Mouse (Mus musculus): ENCODE measurements at regions not wholly inside any gene's neighbourhood (a gene's known extent, or its start where the extent isn't known, plus 50 kb on each side); places are given as distances from the start of the nearest gene placed in this dataset.
A peak's percentile ranks its signal among the peaks of the same experiment; 100 is the strongest.
"Not testable (repeated sequence)": the region's sequence is repeated elsewhere in the genome, so short reads cannot be mapped to it uniquely, and the experiment has no call there.

DNA sequence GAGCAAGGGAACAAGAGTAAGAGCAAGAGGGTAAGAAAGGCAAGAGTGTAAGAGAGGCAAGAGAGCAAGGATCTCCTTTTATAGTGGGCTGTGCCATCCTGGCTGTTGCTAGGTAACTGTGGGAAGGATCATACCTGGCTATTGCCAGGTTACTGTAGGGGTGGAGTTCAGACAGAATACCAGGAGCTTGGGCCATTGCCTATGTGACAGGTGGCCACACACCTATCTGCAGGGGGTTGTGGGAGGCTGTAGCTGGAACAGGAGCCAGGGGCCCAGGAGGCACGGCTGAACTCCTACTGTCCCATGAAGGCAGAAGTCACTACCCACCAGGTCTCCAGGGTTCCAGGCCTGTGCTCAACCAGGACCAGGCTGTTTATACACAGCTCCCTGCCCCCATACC lies 1149.0 kb downstream of the 9330182O14Rik start:
- peak; percentile 43 for DNase-seq

DNA sequence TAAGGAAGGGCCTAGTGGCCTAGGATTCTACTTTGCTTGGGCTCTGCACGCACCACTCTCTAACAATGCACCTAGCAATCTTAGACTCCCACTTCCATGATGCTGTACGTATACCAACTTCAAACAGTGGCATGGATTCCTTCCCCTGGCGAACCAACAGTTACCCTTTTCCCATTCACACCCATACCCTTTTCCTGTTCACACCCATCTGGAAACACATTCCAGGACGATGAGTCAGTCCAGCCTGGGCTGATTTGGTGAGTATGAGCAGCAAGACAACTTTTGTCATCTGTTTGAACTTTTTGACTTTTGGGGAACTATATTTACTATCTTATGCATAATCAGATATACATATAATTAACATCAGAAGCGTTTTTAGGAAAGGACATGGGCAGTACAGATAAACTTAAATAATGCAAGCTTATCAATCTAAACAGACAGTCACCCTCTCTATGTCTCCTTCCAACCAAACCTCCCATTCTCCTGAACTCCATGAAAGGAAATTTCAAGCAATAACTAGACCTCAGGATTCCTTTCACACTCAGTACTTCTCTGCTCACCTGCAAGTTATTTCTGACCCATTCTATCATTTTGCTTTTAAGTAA lies 1152.7 kb downstream of the 9330182O14Rik start:
- no peak for DNase-seq

DNA sequence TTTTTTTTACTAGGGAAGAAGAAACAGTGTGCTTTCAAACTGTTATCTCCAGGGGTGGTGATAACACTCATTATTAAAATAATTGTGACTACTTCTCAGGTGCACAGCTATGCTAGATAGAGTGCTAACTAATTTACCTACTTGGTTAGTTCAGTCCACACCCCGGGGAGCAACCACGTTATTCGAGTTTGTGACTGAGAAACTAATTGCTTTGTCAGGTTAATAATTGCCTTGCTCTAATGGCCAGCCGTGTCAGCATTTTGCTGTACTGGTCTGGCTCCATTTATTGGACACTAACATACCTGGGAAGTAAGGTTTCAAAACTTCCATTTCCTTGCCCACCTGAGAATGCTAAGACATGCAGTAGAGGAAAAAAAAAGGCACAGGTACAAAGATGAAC lies 1163.3 kb downstream of the 9330182O14Rik start:
- no peak for DNase-seq

DNA sequence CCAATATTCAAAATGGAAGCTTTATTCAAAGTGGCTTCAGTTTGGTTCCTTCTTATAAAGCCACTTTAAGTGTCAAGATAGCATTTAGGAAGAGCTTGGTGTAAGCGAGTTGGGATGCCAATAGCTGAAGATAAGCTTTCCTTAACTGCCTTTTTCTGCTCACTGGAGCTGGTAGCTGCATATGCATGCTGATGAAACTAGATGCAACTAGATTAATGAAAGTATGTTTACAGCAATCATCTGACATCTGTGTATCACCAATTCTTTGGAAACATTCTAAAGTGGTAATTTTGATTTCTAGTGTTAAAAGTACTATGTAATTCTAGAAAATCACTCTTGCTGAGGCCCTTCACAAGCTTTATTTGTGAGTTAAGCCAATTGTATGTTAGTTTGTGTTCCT lies 1172.5 kb downstream of the 9330182O14Rik start:
- no peak for DNase-seq

DNA sequence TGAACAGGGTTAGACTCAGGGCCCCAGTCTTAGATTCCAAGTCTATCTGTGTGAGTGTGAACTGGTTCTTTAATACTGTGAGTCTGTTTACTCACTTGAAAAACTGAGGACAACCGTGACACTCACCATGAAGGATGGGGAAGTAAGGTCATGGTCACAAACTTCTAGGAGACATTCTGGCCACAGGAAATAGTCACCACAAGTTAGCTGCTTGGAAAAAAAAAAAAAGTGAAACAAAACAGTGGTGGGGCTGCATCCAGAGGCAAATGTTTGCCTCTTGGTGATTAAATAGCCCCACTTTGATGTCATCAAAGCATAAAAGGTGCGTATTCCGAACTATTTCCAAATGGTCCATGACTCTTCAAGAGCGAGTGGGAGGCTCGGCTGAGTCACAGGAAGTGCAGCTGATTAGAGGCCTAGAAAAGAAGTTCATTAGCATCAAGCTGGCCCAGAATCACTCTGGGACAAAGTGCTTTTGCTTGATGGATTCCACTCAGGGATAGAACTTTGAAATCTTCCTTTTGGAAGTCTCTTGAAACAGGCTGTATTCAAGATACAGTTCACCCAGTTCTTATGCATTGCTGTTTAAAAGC lies 1177.7 kb downstream of the 9330182O14Rik start:
- no peak for DNase-seq

DNA sequence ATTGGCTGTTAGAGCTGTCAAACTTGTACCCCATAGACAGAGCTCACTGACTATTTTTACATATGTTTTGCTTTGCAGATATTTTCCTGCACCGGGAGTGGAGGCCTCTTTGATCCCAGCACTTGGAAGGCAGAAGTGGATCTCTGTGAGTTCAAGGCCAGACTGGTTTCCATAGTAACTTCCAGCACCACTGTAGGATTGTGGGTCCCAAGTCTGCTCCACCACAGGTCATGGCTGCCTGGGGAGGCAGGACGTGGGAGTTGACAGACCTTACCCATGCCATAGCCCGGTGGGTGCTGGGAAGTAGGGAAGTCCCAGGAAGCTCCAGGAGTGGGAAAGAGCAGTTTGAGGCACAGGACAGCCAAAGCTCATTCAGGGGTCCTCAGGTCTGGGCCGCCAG lies 1180.8 kb downstream of the 9330182O14Rik start:
- no peak for DNase-seq

DNA sequence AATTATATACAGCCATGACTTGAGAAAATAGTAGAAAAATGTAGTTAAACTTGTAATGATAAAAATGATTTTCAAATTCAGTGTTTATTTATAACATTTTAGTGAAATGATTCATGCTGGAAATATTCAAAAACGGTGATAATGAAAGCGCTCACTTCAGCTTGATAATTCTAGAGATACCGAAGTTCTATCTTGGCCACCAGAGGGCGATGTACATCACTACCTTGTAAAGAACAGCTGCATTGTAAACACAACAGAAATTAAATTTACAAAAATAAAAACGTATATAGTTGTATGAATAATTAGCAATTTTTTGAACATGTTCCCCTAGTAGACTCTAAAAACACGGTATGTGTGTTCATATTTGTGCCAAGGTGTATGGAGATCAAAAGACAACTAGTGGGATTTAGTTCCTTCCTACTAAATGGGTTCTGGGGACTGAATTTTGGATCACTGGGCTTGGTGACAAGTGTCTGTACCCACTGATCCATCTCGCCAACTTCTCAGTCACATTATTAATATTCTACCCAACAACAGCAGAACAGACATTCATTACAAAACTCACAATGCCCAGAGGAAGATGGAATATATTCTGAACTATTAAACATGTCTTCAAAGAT lies 1191.6 kb downstream of the 9330182O14Rik start:
- peak; percentile 72 for DNase-seq

DNA sequence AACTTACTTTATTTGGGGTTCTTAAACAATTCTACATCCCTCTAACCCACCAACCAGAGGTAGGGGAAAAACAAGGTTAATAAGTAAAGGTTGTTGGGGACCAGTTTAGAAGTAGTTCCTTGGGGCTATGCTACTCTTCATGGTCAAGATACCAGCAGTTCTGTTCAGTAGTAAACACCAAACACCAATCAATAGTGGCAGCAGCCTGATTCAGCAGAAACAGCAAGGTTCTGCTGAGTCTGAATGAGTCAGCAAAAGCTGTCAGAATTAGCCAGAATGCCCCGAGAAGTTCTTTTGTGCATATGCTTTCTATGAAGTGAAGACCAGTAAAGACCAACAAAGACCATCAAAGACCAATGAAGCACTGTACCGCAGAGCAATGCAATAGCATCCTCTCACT lies 1195.1 kb downstream of the 9330182O14Rik start:
- DNase-seq, result no peak

DNA sequence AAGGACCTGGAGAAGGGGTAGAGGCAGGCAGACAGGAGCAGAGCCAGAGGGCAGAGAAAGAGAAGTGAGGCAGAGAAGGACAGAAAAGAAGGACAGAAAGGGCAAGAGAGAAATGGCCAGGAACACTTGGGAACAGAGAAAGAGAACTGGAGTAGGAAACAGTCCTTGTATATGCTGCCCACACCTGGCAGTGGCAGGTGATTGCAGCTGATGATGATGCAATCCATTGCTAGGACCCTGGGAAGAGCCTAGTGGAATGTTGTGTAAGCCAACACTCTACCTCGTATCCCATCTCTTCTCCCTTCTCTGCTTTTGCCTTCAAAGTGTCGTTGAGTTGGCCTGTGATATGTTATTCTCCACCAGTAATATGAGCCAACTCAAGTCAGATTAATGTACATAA lies 1195.9 kb downstream of the 9330182O14Rik start:
- DNase-seq, result no peak

DNA sequence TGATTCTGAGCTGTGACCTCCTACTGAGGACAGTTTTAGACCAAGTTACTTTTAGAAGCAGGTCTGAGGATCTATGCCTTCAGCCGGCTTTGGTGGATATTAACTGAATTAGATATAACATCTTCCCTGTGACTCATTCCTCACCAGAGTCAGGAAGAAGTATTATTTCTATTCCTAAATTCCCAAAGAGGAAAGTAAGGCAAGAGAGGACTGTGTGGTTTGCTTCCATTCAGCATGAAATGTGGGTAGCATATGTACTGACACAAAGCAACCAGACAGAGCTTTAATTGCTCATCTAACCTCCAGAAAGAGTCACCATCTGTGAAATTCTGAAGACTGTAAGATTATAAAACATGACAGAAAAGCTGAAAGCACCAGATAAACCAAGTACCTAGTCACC lies 1198.3 kb downstream of the 9330182O14Rik start:
- no peak for DNase-seq

DNA sequence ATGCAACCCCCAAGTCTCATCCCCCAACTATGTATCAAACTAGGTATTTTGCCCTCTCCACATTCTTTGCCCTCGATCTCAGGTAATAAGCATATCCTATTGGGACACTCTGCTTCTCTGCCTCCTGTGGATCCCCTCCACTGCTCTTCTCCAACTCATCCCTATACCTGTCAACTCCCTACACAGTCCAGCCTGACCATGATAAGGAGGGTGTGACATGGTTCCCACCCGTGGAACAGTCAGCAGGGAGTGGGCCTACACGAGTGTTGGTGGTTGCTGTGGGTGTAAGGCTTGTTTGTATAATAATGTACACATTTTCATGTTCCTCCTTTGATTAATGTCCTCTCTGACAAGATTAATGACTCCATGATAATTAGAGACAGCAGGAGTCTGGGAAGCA lies 1199.0 kb downstream of the 9330182O14Rik start:
- no peak for DNase-seq

DNA sequence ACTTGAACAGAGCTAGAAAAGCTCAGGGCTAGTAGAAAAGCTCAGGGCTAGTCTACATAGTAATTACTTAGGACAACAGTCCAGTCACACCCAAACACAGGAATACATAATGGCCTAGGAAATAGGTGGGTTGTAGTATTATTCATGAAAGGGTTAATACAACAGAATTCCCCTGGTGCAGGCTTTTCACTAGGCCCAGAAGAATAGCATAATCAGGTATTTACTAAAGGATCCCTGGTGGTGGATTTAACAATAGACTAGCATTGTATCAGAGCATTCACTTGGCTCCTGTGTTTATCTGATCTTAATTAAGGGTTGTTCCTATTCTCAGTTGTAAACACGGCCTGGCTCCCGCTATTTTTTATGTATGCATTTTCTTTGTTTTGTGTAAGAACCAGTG lies 1206.5 kb downstream of the 9330182O14Rik start:
- not testable (repeated sequence) for DNase-seq

DNA sequence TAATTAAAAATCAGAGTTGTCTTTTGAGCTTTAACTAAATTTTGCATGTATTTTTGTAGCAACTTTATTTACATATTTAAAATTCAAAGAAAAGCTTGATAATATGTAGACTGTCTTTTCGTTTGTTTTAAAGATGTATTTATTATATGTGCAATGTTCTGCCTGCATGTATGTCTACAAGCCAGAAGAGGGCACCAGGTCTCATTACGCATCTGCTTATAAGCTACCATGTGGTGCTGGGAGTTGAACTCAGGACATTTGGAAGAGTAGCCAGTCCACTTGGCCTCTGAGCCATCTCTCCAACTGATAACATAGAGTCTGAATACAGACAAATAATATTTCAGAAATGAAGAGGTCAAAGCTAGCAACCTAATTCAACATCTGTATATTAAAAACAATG lies 1211.4 kb downstream of the 9330182O14Rik start:
- no peak for DNase-seq

DNA sequence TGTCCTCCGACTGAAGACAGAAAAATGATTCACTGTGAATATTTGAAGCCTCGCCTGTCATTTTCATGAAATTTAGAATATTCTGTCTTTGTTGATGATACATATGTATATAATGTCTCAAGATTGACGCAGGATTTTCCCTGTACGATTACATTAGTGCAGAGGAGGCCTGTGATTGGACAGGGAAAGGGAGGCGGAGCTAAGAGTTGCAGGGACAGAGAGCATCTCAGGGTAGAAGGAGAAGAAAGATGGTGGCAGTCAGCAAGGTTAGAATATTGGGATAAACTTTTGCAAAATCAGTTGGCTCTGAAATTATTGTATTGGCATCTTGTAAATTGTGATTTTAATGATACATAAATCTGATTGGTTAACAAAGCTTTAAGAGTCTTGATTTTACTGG lies 1213.1 kb downstream of the 9330182O14Rik start:
- DNase-seq, result no peak

DNA sequence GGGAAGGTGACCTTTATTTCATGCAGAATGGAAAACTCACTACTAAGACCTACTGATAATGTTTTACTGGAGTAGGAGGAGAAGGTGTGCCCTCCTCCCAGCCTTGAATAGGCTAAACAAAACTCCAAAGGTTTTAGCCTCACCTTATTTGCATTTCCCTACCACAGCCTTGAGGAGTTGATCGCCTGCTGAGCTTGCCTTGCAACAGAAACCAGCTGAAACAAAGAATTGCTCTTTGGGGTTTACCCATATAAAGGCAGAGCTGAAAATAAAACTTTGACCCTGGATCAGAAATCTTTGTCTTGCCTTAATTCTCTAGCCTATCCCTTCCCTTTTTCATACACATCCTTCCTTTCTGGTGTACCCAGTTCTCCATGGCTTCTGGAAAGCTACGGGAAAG lies 1218.0 kb downstream of the 9330182O14Rik start:
- DNase-seq, result no peak

DNA sequence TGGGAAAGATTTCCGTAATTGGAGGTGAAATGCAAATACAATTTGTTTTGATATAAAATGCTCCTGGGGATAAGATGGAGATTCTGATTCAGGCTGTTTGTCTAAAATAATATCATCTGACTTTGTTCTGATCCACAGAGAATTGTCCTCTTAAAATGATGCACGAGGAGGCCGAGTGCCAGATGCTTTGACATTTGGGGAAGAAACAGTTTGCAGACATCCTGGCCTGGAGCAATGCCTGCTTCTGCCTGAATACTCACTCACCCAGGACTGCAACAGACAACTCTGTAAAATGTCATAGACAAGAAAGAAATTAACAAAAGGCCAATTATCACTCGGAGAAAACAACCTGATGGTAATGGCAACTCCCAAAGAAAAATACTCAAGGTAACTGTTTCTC lies 1225.1 kb downstream of the 9330182O14Rik start:
- peak; percentile 21 for DNase-seq

DNA sequence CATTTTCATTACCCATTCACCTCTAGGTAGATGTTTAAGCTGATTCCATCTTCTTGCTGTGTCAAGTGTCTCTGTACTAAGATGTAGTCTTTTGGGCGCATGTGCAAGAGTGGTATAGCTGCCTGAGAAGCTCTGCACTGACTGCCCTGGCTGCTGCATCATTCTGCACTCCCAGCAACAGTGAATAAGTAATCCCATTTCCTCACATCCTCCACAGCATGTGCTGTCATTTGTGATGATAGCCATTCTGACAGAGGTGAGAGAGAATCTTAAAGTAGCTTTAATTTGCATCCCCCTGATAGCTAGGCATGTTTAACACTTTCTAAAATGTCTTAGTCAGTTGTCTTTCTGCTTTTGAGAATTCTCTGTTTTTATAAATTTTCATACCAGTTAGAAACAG lies 1240.5 kb downstream of the 9330182O14Rik start:
- DNase-seq, result no peak

DNA sequence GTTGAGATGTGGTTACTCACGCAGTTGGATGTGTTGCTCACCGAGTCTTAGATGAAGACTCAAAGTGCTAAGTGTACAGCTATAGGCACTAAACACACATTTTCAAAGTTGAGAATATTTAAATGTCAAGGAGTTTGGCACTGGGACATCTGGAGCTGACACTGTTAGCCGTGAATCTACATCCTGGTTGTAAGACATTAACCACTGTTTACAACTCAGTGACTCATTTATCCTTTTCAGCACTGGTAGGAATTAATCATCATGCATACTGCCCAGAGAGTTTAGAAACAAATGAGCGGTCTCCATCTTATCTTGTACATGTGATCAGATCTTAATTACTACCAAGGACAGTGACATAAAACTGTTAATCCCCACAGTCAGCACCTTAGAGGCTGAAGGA lies 1241.7 kb downstream of the 9330182O14Rik start:
- no peak for DNase-seq

DNA sequence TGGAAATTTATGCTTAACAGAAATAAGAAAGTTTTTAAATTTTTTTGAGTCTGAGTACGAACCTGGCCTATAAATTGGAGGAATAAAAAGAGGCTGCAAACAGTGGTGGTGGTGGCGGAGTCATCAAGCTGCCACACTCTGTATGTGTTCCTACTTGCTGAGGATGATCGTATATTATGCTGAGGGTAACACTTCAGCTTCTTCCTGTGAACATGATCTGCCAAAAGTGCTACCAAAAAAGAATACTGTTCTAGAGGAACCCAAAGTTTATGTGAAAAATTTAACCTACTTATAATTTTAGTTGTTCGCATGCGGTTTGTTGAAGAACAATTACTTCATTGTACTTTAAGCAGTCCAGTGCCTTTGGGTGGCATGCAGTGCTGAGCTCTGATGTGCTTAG lies 1245.5 kb downstream of the 9330182O14Rik start:
- DNase-seq, result no peak

DNA sequence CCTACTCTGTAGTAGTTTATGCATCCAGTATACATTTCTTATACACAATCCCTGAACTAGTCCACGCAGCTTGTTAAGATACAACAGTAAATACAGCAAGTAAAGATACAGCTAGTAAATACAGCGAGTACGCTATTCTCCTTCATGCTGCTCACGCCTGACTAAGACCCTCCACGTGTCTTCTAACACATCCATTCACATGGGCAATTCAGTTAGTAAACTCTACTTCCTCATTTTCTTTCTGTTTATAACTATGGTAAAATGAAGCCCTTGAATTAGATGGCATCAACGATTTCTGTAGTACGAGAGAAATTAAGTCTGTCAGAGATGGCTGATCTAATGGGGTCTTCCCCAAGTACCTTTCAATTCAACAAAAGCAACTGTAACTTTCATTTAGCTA lies 1246.3 kb downstream of the 9330182O14Rik start:
- DNase-seq, result no peak

DNA sequence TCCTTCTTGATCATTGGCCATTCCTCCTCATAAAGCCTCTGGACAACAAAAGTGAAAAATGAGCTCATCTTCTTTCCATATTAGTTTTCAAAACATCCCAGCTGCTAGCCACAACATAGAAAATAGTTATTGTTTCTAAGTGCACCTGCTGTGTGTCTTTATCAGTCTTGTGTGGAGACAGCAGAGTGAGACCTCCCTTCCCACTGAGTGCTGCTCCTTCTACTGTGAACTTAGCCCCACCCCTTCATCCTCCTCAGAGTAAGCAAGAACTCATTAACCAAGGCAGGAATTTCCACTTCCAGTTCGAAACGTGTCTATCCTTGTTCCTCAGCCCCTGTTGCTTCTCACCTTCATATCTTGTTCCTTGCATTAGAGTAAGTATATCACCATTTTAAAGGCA lies 1256.5 kb downstream of the 9330182O14Rik start:
- no peak for DNase-seq
